Mouse (Mus musculus) adrenal gland, postnatal 36 days (tissue): ENCODE data around the gene Vwa3a. TPM values are rescaled to one million over a fixed set of nuclear protein-coding genes. Genes with fewer than 3 reads are reported as not detected.

Experiments used
- DNase-seq, 2 experiments: peaks; one replicate each; pipeline ENCODE4 v3.0.0; 2021; ENCODE audit warnings: mixed read lengths in 1 of 2
- total RNA-seq, 2 experiments: library from RNA; stranded (reverse); gene quantifications; 2 replicates each; pipeline ENCODE4 v1.2.3; 2021

Gene Vwa3a
- total RNA-seq, 2 experiments from 2014 or later, result 1.1 to 3.8 TPM

GRCm38 (mm10) chr7:120746821-120747220, 7.7 kb downstream of the Vwa3a start:
- no peak for DNase-seq

GRCm38 (mm10) chr7:120748478-120748877, 9.4 kb downstream of the Vwa3a start:
- no peak for DNase-seq

DNA sequence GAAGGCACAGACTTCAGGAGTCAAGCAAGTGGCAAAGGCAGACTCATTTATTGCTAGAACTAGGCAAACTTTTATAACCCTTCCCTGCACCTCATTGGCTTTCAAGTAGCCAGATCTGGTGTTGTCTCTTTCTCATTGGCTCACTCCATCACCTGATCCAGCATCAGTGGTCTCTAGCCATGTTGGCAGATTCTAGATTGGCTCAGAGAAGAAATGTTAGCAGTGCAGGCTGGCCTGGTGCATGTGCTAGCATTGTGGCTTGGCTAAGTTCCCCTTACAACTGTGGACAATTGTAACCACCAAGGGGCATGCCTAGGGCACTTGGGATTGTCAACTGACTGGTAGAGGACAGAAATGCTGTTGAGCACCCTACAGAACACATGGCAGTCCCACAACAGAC, 12.2 kb downstream of the Vwa3a start:
- no peak for DNase-seq

DNA sequence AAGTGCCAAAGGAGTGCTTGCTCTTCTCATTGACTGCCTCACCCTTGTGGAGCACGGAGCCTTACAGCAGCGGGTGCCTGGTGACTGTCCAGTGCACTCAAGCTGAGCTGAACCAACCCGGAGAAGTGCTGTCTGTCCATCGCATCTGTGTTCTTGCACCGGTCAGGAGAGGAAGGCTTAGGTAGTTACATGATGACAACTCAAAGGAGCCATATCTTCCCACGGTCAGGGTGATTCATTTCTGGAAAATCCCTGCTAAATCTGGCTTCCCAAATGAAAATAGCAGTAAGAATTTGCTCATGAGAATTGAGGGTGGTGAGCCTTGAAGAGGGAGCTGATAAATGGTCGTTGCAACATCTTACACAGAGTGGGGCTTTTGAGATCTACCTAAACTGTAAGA, 12.8 kb downstream of the Vwa3a start:
- no peak for DNase-seq

DNA sequence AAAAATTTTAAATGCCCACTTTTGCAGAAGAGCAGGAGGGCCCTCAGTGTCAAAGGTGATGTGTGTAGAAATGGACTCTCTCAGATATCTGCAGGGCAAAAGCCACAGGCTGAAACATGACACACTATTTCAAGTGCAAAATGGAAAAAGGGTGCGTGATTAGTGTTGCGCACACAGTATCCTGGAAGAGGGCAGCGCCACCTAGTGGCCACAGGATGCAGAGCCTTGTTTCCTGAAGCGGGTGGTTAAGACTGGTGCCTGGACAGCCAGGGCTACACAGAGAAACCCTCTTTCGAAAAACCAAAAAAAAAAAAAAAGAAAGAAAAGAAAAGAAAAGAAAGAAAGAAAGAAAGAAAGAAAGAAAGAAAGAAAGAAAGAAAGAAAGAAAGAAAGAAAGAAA, 15.6 kb downstream of the Vwa3a start:
- peak; percentile 83 to 90 for DNase-seq

GRCm38 (mm10) chr7:120767369-120767768, 28.3 kb downstream of the Vwa3a start:
- DNase-seq, result no peak

GRCm38 (mm10) chr7:120771389-120771788, 32.3 kb downstream of the Vwa3a start:
- no peak for DNase-seq

- no peak for DNase-seq
Measured at GRCm38 (mm10) chr7:120778012-120778411, 38.9 kb downstream of the Vwa3a start.

GRCm38 (mm10) chr7:120795544-120795943, 56.4 kb downstream of the Vwa3a start:
- no peak for DNase-seq

DNA sequence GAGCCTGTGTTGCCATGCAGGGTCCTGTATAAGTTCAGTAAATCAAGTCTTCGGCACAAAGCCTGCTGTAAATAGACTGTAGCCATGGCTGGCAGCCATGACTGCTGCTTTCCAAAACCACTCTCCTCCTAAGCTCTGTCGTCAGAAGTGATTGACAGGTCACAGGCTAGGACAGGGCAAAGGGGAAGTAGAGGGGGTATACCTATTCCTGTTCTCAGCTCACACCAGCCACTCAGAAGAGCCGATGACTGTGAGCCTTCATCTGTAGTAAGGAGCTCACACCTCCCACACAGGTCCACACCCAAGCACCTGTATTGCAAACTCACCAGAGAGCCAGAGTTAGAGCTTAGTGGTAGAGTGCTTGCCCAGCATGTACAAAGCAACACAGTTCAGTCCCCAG, 57.3 kb downstream of the Vwa3a start:
- no peak for DNase-seq

DNA sequence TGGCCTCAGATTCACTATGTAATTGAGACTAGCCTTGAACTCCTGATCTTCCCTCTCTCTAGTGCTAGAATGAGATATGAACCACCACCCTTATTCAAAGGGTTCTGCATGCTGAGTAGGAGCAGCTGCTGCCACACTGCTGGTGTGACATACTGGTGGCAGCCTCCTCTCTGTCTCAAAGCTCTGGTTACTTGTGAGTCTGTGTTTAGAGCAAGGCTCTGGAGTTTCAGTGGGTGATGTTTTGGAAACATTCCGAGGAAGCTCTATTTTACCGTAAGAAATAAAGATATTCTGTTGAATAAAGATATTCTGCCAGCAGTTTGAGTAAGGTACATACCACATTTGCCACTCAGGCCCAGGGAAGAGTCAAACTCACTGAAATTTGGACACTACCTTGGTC, 64.2 kb downstream of the Vwa3a start:
- DNase-seq, result no peak

GRCm38 (mm10) chr7:120809705-120810104, 70.6 kb downstream of the Vwa3a start:
- DNase-seq, result no peak

GRCm38 (mm10) chr7:120811834-120812415, 72.8 kb downstream of the Vwa3a start, which contains the start of gene Gm5737:
Gene Gm5737, plus strand, starts transcription at chr7:120812365.
- no peak for DNase-seq

DNA sequence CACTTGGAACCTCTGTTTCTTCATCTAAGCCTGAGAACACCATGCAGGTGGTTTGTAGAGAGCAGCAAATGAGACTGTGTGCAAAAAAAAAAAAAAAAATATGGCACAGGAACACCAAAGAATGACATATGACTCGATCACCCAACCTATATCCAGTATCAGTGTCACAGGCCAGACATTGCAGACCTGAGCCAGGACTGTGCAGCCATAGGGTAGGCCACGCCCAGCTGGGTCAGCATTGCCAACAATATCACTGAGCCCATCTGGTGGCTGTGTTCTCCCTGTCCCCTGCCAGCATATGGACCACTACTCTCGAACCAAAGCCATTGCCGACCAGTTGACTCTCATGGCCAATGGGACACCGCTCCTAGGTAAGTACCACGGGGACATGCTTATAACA, 78.4 kb downstream of the Vwa3a start:
- no peak for DNase-seq

DNA sequence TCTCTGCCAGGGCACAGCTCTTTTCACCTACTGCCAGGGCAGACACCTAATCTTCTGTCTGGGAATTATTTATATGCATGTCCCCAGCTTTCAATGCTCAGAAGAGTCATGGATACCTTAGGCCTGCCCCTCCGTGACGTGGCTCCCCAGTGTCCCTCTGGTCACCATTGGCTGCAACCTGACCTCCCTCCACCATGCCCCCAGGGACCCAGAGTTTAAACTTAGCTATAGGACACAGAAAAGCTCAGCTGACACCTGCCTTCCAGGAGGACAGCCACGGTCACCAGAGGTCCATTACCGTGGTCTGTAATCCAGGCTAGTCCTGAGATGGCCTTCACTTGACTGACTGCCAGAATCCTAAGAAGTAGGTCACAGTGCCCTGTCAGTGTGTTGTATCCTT, 80.3 kb downstream of the Vwa3a start:
- no peak for DNase-seq

GRCm38 (mm10) chr7:120823248-120823647, 84.1 kb downstream of the Vwa3a start:
- DNase-seq, result peak; percentile 68 to 84

- no peak for DNase-seq
Measured at GRCm38 (mm10) chr7:120825097-120825496, 86.0 kb downstream of the Vwa3a start.

- peak; percentile 47 to 67 for DNase-seq
Measured at GRCm38 (mm10) chr7:120826408-120826807, 87.3 kb downstream of the Vwa3a start.

- DNase-seq, result peak; percentile 73 to 82
Measured at GRCm38 (mm10) chr7:120830431-120831381, 91.6 kb downstream of the Vwa3a start.

GRCm38 (mm10) chr7:120834426-120834825, 95.3 kb downstream of the Vwa3a start:
- no peak for DNase-seq

DNA sequence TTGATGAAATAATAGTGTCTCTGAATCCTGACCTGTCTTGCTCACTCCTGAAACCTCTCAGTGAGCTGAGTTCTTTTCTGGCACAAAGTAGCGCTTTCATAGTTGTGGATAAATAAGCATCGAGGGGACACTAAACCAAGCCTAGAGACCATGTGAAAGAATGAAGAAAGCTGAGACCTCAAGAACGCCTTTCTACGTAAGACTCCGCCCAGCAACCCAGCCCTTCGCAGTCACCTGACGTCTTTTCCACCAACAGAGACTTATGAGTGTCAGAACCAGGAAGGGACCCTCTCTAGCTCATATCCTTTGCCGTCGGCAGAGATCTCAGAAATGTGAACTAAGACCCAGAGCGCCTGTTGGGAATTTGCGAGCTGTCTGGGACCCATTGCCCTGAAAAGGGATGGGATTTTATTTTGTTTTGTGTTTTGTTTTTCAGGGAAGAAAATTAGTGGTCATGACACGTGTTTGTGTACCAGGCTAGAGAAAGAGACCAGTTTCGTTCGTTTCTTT, 95.8 kb downstream of the Vwa3a start:
- peak; percentile 79 to 82 for DNase-seq

- DNase-seq, result peak; percentile 93
Measured at GRCm38 (mm10) chr7:120835449-120836359, 96.6 kb downstream of the Vwa3a start.
